Mouse (Mus musculus): ENCODE measurements around the gene Coq5. TPM values are rescaled to one million over a fixed set of nuclear protein-coding genes. Genes with fewer than 3 reads are reported as not detected.
A peak's percentile ranks its signal among the peaks of the same experiment; 100 is the strongest.

The Coq5 gene
- 57.1 and 58.2 TPM in 2 replicates for polyA plus RNA-seq (2014; fragmentation: Nextera tagmentation; extraction: Ambion mirVana)

DNA sequence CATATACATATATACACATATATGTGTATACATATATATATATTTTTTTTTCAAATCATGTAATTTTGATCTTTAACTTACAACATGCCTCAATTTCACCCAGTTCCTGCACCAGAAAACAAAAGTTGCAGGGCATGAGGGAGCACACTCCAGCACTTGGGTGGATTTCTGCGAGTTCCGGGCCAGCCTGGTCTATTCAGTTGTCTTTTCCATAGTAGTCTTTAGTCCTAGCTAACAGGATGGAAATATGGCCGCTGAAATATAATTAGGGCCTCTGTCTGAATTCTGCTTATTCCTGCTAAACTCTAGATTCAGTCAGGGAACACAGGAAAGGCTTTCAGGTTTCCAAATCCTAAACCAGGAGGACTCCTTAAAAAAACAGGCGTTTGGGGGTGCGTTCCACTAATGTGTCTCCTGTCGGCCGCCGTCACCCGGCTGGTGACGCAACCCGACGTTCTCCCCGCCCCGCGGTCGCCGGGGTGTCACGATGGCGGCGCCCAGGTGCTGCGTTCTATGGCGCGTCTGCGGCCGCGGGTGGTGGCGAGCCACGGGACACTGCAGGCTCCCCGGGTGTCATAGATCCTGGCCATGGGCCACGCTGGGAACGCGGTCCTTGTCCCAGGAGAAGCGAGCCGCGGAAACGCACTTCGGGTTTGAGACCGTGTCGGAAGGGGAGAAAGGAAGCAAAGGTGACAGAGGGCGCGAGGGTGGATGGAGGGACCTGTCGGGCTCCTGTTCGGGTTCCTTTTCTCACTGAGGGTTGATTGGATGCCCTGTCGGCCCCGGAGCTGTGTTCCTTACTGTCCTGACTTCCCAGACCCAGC, at the start of gene Coq5:
Gene Coq5, plus strand, starts transcription at position 441 of the 824 bp plus-strand sequence.
- H3K36me3 ChIP-seq (ENCODE audit: control insufficient read depth, insufficient read depth, low read length), result no peaks in the 10 kb centered on the region
- DNase-seq (ENCODE audit: low spot score), result peak; percentile 90
- ATAC-seq (replicated peaks; ENCODE audit: low FRiP score), result peak; percentile 71
- no peak within 1 kb of the TSS for H3K27ac ChIP-seq (ENCODE audit: low read depth, low read length)
- H3K4me2 ChIP-seq (ENCODE audit: low read depth, low read length, severe bottlenecking), result peak within 1 kb of the TSS; percentile 62
- no peaks in the 10 kb centered on the region for H3K9me3 ChIP-seq (ENCODE audit: control insufficient read depth, low read length)
- H3K4me3 ChIP-seq (ENCODE audit: low read depth, low read length), result peak within 1 kb of the TSS; percentile 96
- peak within 1 kb of the TSS; percentile 77 for H3K9ac ChIP-seq (ENCODE audit: low read length)
- peaks cover 7% of the 10 kb centered on the region for H3K4me1 ChIP-seq (replicated peaks; ENCODE audit: control insufficient read depth, insufficient read depth, low read length)
- no peaks in the 10 kb centered on the region for H3K27me3 ChIP-seq (ENCODE audit: control insufficient read depth, insufficient read depth, low read length)
- 5% methylated on average over 45 of the region's 45 CpGs for WGBS

DNA sequence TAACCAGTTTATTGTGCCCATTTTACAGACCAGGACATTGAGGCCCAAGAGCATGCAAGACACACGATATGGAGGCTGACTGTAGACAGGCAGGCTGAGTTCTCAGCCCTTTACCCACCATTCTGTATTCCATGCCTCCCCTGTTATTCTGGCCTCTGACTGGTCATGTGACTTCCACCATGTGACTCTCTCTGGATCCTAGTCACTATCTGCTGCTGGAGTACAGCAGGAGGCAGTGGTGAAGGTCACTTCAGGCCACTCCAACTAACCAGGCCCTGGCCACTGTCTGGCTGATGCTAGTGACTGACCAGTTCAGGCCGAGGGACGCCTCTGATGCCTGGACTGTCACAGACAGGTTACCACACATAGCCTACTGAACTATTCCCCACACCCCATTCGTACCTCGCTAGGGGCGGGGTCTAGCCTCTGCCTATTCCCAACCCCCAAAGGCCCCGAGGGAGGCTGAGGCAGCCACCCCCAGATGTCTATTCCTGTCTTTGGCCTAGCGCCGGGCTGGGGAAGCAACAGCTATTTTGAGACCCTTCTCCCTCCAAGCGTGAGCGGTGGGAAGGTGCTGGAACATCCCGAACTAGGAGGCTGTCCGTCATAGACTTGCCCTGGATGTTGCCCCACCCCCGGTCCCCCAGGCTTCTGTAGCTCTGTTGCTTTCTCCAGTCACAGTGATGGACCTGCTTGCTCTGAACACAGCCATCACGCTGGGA, 48.5 kb upstream of the Coq5 start:
- no peak for ATAC-seq (replicated peaks; ENCODE audit: low FRiP score)

GRCm38 (mm10) chr5:115231552-115232120, 47.8 kb upstream of the Coq5 start:
- ATAC-seq (replicated peaks; ENCODE audit: low FRiP score) (no peak), DNase-seq (ENCODE audit: low spot score) (no peak)
- Histone ChIP-seq H3K4me2 (ENCODE audit: low read depth, low read length, severe bottlenecking) (no peak overlapping the region), H3K27me3 (ENCODE audit: control insufficient read depth, insufficient read depth, low read length) (peaks cover 12% of the 10 kb centered on the region), H3K9ac (ENCODE audit: low read length) (0 out of 2 replicates have a peak overlapping the region, but pooled peaks have one; percentile 3), H3K4me3 (ENCODE audit: low read depth, low read length) (no peak overlapping the region), H3K9me3 (ENCODE audit: control insufficient read depth, low read length) (no peaks in the 10 kb centered on the region), H3K36me3 (ENCODE audit: control insufficient read depth, insufficient read depth, low read length) (no peaks in the 10 kb centered on the region), H3K27ac (ENCODE audit: low read depth, low read length) (no peak overlapping the region), H3K4me1 (replicated peaks; ENCODE audit: control insufficient read depth, insufficient read depth, low read length) (peaks cover 4% of the 10 kb centered on the region; the same call in 1 of the 2 replicates)
- 47% methylated on average over 16 of the region's 16 CpGs for WGBS

More for the DNA sequence above, 48.5 kb upstream of the Coq5 start:
- no peaks in the 10 kb centered on the region for H3K36me3 ChIP-seq (ENCODE audit: control insufficient read depth, insufficient read depth, low read length)
- H3K4me1 ChIP-seq (replicated peaks; ENCODE audit: control insufficient read depth, insufficient read depth, low read length), result peaks cover 4% of the 10 kb centered on the region; the same call in 1 of the 2 replicates
- no peak overlapping the region for H3K27ac ChIP-seq (ENCODE audit: low read depth, low read length)
- WGBS, result 50% methylated on average over 15 of the region's 15 CpGs
- H3K4me3 ChIP-seq (ENCODE audit: low read depth, low read length), result no peak overlapping the region
- H3K9me3 ChIP-seq (ENCODE audit: control insufficient read depth, low read length), result no peaks in the 10 kb centered on the region
- peaks cover 12% of the 10 kb centered on the region for H3K27me3 ChIP-seq (ENCODE audit: control insufficient read depth, insufficient read depth, low read length)
- H3K4me2 ChIP-seq (ENCODE audit: low read depth, low read length, severe bottlenecking), result no peak overlapping the region
- no peak for DNase-seq (ENCODE audit: low spot score)
- 0 out of 2 replicates have a peak overlapping the region, but pooled peaks have one; percentile 3 for H3K9ac ChIP-seq (ENCODE audit: low read length)

DNA sequence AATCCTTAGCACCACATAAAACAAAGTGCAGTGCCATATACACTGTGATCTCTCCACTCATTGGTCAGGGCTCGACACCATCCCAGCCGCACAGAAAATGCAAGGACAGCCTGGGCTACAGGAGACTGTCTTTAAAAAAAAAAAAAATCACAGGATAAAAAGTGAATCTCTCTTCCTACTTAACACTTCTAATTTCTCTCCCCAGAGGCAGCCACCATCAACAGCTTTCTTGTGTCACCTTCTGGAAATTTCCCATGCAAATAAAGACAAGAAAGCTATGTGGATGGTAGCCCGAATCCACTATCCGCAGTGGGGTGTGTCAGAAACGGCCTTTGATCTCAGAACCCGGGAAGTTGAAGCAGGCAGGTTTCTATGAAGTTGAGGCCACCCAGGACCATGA, 47.0 kb upstream of the Coq5 start:
- WGBS, result 79% methylated on average over 6 of the region's 6 CpGs
- no peak overlapping the region for H3K4me3 ChIP-seq (ENCODE audit: low read depth, low read length)
- H3K9me3 ChIP-seq (ENCODE audit: control insufficient read depth, low read length), result no peaks in the 10 kb centered on the region
- H3K27me3 ChIP-seq (ENCODE audit: control insufficient read depth, insufficient read depth, low read length), result peaks cover 12% of the 10 kb centered on the region
- peaks cover 6% of the 10 kb centered on the region; the same call in 1 of the 2 replicates for H3K4me1 ChIP-seq (replicated peaks; ENCODE audit: control insufficient read depth, insufficient read depth, low read length)
- H3K9ac ChIP-seq (ENCODE audit: low read length), result no peak overlapping the region
- no peak for ATAC-seq (replicated peaks; ENCODE audit: low FRiP score)
- H3K36me3 ChIP-seq (ENCODE audit: control insufficient read depth, insufficient read depth, low read length), result no peaks in the 10 kb centered on the region
- H3K27ac ChIP-seq (ENCODE audit: low read depth, low read length), result no peak overlapping the region
- H3K4me2 ChIP-seq (ENCODE audit: low read depth, low read length, severe bottlenecking), result no peak overlapping the region
- DNase-seq (ENCODE audit: low spot score), result no peak

- H3K9ac ChIP-seq (ENCODE audit: low read length), result no peak overlapping the region
- H3K27me3 ChIP-seq (ENCODE audit: control insufficient read depth, insufficient read depth, low read length), result peaks cover 12% of the 10 kb centered on the region
- WGBS, result 93% methylated on average over 14 of the region's 14 CpGs
- H3K4me2 ChIP-seq (ENCODE audit: low read depth, low read length, severe bottlenecking), result no peak overlapping the region
- H3K27ac ChIP-seq (ENCODE audit: low read depth, low read length), result no peak overlapping the region
- no peak overlapping the region for H3K4me3 ChIP-seq (ENCODE audit: low read depth, low read length)
- ATAC-seq (replicated peaks; ENCODE audit: low FRiP score), result no peak
- peaks cover 6% of the 10 kb centered on the region; the same call in 1 of the 2 replicates for H3K4me1 ChIP-seq (replicated peaks; ENCODE audit: control insufficient read depth, insufficient read depth, low read length)
- H3K9me3 ChIP-seq (ENCODE audit: control insufficient read depth, low read length), result no peaks in the 10 kb centered on the region
- no peaks in the 10 kb centered on the region for H3K36me3 ChIP-seq (ENCODE audit: control insufficient read depth, insufficient read depth, low read length)
- no peak for DNase-seq (ENCODE audit: low spot score)
Observed at GRCm38 (mm10) chr5:115233031-115233780, 46.3 kb upstream of the Coq5 start.

- peaks cover 9% of the 10 kb centered on the region; the same call in 1 of the 2 replicates for H3K4me1 ChIP-seq (replicated peaks; ENCODE audit: control insufficient read depth, insufficient read depth, low read length)
- no peak for ATAC-seq (replicated peaks; ENCODE audit: low FRiP score)
- peaks cover 12% of the 10 kb centered on the region for H3K27me3 ChIP-seq (ENCODE audit: control insufficient read depth, insufficient read depth, low read length)
- no peaks in the 10 kb centered on the region for H3K9me3 ChIP-seq (ENCODE audit: control insufficient read depth, low read length)
- DNase-seq (ENCODE audit: low spot score), result no peak
- H3K27ac ChIP-seq (ENCODE audit: low read depth, low read length), result no peak overlapping the region
- H3K36me3 ChIP-seq (ENCODE audit: control insufficient read depth, insufficient read depth, low read length), result no peaks in the 10 kb centered on the region
- no peak overlapping the region for H3K4me3 ChIP-seq (ENCODE audit: low read depth, low read length)
- H3K9ac ChIP-seq (ENCODE audit: low read length), result no peak overlapping the region
- WGBS, result 32% methylated on average over 6 of the region's 6 CpGs
- H3K4me2 ChIP-seq (ENCODE audit: low read depth, low read length, severe bottlenecking), result no peak overlapping the region
Observed at GRCm38 (mm10) chr5:115234519-115234918, 44.9 kb upstream of the Coq5 start.

GRCm38 (mm10) chr5:115235323-115235771, 44.1 kb upstream of the Coq5 start:
- H3K9me3 ChIP-seq (ENCODE audit: control insufficient read depth, low read length), result no peaks in the 10 kb centered on the region
- H3K27ac ChIP-seq (ENCODE audit: low read depth, low read length), result 0 out of 2 replicates have a peak overlapping the region, but pooled peaks have one; percentile 5
- H3K27me3 ChIP-seq (ENCODE audit: control insufficient read depth, insufficient read depth, low read length), result peaks cover 12% of the 10 kb centered on the region

More at GRCm38 (mm10) chr5:115235323-115235771, 44.1 kb upstream of the Coq5 start:
- peak overlapping the region; percentile 74 for H3K4me2 ChIP-seq (ENCODE audit: low read depth, low read length, severe bottlenecking)
- peak overlapping the region; percentile 47 for H3K9ac ChIP-seq (ENCODE audit: low read length)
- peak; percentile 53 for ATAC-seq (replicated peaks; ENCODE audit: low FRiP score)
- peaks cover 4% of the 10 kb centered on the region for H3K36me3 ChIP-seq (ENCODE audit: control insufficient read depth, insufficient read depth, low read length)
- peak; percentile 82 for DNase-seq (ENCODE audit: low spot score)
- H3K4me3 ChIP-seq (ENCODE audit: low read depth, low read length), result peak overlapping the region; percentile 42
- peaks cover 9% of the 10 kb centered on the region; the same call in 1 of the 2 replicates for H3K4me1 ChIP-seq (replicated peaks; ENCODE audit: control insufficient read depth, insufficient read depth, low read length)
- under 1% methylated on average over 45 of the region's 45 CpGs for WGBS
